Mouse (Mus musculus) testis, adult 2 months (tissue): ENCODE measurements around the gene Ebp. TPM values are rescaled to one million over a fixed set of nuclear protein-coding genes. Genes with fewer than 3 reads are reported as not detected.
A peak's percentile ranks its signal among the peaks of the same experiment; 100 is the strongest.

Experiments
- H3K27ac ChIP-seq: fragments of 200-500 bp; 2 replicates; pipeline ENCODE4 v1.5.1; 2012; ENCODE audit warnings: low read depth, low read length; ENCODE audit not compliant: control insufficient read depth, insufficient read depth
- H3K27me3 ChIP-seq: fragments of 200-500 bp; 2 replicates; pipeline ENCODE4 v1.6.1; 2012; ENCODE audit warnings: mild to moderate bottlenecking, low read length, moderate library complexity; ENCODE audit not compliant: control insufficient read depth, insufficient read depth
- H3K36me3 ChIP-seq: fragments of 200-500 bp; 2 replicates; pipeline ENCODE4 v1.6.1; 2012; ENCODE audit warnings: mild to moderate bottlenecking, low read length; ENCODE audit not compliant: control insufficient read depth, insufficient read depth
- H3K4me1 ChIP-seq: fragments of 200-500 bp; 2 replicates; pipeline ENCODE4 v1.6.1; 2012; ENCODE audit warnings: low read length; ENCODE audit not compliant: control insufficient read depth, insufficient read depth
- H3K4me3 ChIP-seq: fragments of 200-500 bp; 2 replicates; pipeline ENCODE4 v1.5.1; 2012; ENCODE audit warnings: low read depth, mild to moderate bottlenecking, low read length, moderate library complexity, mixed read lengths; ENCODE audit not compliant: control insufficient read depth
- CTCF ChIP-seq: fragments of 200-500 bp; IDR thresholded peaks from 2 replicates; pipeline ENCODE4 v1.5.1; 2012; ENCODE audit warnings: low read depth, mild to moderate bottlenecking, inconsistent platforms, low read length, moderate library complexity; ENCODE audit not compliant: control insufficient read depth, insufficient read depth, insufficient replicate concordance
- POLR2A ChIP-seq: fragments of 200-500 bp; IDR thresholded peaks from 2 replicates; pipeline ENCODE4 v1.6.1; 2012; ENCODE audit warnings: low read depth, mild to moderate bottlenecking, inconsistent platforms, low read length, moderate library complexity; ENCODE audit not compliant: control insufficient read depth
- polyA plus RNA-seq: library from polyadenylated mRNA; depleted of rRNA; stranded (reverse); fragments of >200 nt; gene quantifications from 2 replicates; pipeline ENCODE4 v1.2.3, GENCODE M21; 2012; rRNA removed

The Ebp gene
- polyA plus RNA-seq, result 15.2 and 20.9 TPM in 2 replicates

- H3K4me3 ChIP-seq, result peak within 1 kb of the TSS; percentile 90
- H3K36me3 ChIP-seq, result no peaks in the 10 kb centered on the region
- H3K4me1 ChIP-seq, result peaks cover 2% of the 10 kb centered on the region
- H3K27ac ChIP-seq, result peak within 1 kb of the TSS; percentile 77
- H3K27me3 ChIP-seq, result no peaks in the 10 kb centered on the region
- TF ChIP-seq CTCF, result no peak
Measured at GRCm38 (mm10) chrX:8193419-8193723, at the start of gene Ebp. TSS of gene Ebp (minus strand) at chrX:8193512.

- TF ChIP-seq CTCF (no peak), POLR2A (no peak)
- Histone ChIP-seq H3K36me3 (no peaks in the 10 kb centered on the region), H3K4me1 (no peaks in the 10 kb centered on the region), H3K27ac (no peak overlapping the region), H3K4me3 (no peak overlapping the region), H3K27me3 (no peaks in the 10 kb centered on the region)
Measured at GRCm38 (mm10) chrX:8238804-8239395, 45.6 kb upstream of the Ebp start.

GRCm38 (mm10) chrX:8236704-8237103 lies 43.4 kb upstream of the Ebp start:
- TF ChIP-seq CTCF (no peak), POLR2A (no peak)
- H3K27ac ChIP-seq, result no peak overlapping the region
- H3K27me3 ChIP-seq, result no peaks in the 10 kb centered on the region
- no peaks in the 10 kb centered on the region for H3K4me1 ChIP-seq
- no peaks in the 10 kb centered on the region for H3K36me3 ChIP-seq
- H3K4me3 ChIP-seq, result no peak overlapping the region

- Histone ChIP-seq H3K27me3 (no peaks in the 10 kb centered on the region), H3K27ac (no peak overlapping the region), H3K36me3 (no peaks in the 10 kb centered on the region), H3K4me1 (no peaks in the 10 kb centered on the region), H3K4me3 (no peak overlapping the region)
- TF ChIP-seq CTCF (no peak), POLR2A (no peak)
Measured at GRCm38 (mm10) chrX:8233602-8234001, 40.3 kb upstream of the Ebp start.

- H3K4me1 ChIP-seq, result no peaks in the 10 kb centered on the region
- H3K27ac ChIP-seq, result no peak overlapping the region
- TF ChIP-seq POLR2A (no peak), CTCF (no peak)
- no peak overlapping the region for H3K4me3 ChIP-seq
- no peaks in the 10 kb centered on the region for H3K27me3 ChIP-seq
- no peaks in the 10 kb centered on the region for H3K36me3 ChIP-seq
Measured at GRCm38 (mm10) chrX:8230272-8230671, 37.0 kb upstream of the Ebp start.

- H3K27ac ChIP-seq, result no peak overlapping the region
- no peak overlapping the region for H3K4me3 ChIP-seq
- no peaks in the 10 kb centered on the region for H3K4me1 ChIP-seq
- H3K27me3 ChIP-seq, result no peaks in the 10 kb centered on the region
- H3K36me3 ChIP-seq, result no peaks in the 10 kb centered on the region
- no peak for TF ChIP-seq POLR2A
- no peak for TF ChIP-seq CTCF
Measured at GRCm38 (mm10) chrX:8223473-8223872, 30.2 kb upstream of the Ebp start.

- no peaks in the 10 kb centered on the region for H3K36me3 ChIP-seq
- H3K4me1 ChIP-seq, result no peaks in the 10 kb centered on the region
- H3K27me3 ChIP-seq, result no peaks in the 10 kb centered on the region
- no peak for TF ChIP-seq POLR2A
- TF ChIP-seq CTCF, result no peak
- no peak overlapping the region for H3K4me3 ChIP-seq
- no peak overlapping the region; the same call in 1 of the 2 replicates for H3K27ac ChIP-seq
Measured at GRCm38 (mm10) chrX:8222678-8223421, 29.5 kb upstream of the Ebp start.

GRCm38 (mm10) chrX:8222296-8222677 lies 29.0 kb upstream of the Ebp start:
- H3K27me3 ChIP-seq, result no peaks in the 10 kb centered on the region
- TF ChIP-seq CTCF (no peak), POLR2A (no peak)
- no peaks in the 10 kb centered on the region for H3K4me1 ChIP-seq
- H3K4me3 ChIP-seq, result no peak overlapping the region
- no peak overlapping the region for H3K27ac ChIP-seq
- H3K36me3 ChIP-seq, result no peaks in the 10 kb centered on the region
